Mouse (Mus musculus) B cell, adult 67 days (primary cell): ENCODE data around the gene Gm20538. TPM values are rescaled to one million over a fixed set of nuclear protein-coding genes. Genes with fewer than 3 reads are reported as not detected.

Experiments used
- total RNA-seq, 2 experiments: library from RNA; stranded (reverse); gene quantifications; 4 replicates each; pipeline ENCODE4 v1.2.4; 2023

The Gm20538 gene
- total RNA-seq = not detected

DNA sequence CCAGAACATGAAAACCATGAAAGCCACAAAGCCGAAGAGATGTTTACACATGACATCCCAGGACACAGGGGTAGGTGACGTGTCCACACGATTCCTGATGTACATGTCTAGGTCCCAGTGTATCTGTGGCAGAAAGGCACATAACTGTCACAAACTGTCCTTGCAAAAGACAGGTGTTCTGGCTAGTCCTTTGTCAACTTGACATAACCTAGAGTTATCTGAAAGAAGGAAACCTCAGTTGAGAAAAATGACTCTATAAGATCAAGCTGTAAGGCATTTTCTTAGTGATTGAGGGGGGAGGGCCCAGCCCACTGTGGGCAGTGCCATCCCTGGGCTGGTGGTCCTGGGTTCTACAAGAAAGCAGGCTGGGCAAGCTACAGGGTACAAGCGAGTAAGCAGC is at the start of gene Gm20538:
Gene Gm20538, minus strand, starts transcription at position 101 of the 400 bp plus-strand sequence.

GRCm38 (mm10) chr19:44562652-44563206 is 10.1 kb upstream of the Gm20538 start, which contains the start of gene Hif1an:
TSS of gene Hif1an (plus strand) at chr19:44562850.

DNA sequence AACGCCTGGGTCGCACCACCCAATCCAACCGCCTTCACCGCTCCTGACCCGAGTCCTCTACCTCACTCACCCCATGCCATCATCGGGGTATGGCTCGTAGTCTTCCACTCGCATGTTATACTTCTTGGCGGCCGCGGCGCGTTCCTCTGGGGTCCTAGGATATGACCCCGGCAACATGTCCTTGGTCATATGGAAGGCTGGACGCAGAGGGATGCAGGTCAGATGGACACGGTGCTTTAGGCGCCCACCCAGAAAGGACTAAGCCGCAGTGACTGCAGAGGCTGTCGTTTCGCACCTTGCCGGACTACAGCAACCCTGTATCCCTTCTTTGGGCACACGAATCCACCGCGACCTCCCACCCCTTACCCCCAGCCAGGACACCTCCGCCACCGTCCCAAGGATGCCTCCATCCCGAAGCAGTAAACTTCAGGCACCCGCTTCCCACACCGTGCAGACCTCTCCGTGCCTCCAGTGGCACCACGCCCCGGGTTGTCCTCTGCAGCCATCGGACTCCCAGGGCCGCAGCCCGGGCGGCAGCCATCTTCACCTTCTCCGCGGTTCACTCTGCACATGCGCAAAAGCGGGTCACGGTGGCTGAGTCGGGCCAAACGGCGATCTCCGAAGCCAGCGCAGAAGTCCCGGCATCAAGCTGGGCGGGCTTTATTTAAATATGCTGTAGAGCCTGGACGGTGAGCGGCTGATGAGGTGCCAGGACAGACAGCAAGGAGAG is 2.4 kb upstream of the Gm20538 start, which contains the start of gene Ndufb8:
Gene Ndufb8, minus strand, starts transcription at position 580 of the 730 bp plus-strand sequence.

DNA sequence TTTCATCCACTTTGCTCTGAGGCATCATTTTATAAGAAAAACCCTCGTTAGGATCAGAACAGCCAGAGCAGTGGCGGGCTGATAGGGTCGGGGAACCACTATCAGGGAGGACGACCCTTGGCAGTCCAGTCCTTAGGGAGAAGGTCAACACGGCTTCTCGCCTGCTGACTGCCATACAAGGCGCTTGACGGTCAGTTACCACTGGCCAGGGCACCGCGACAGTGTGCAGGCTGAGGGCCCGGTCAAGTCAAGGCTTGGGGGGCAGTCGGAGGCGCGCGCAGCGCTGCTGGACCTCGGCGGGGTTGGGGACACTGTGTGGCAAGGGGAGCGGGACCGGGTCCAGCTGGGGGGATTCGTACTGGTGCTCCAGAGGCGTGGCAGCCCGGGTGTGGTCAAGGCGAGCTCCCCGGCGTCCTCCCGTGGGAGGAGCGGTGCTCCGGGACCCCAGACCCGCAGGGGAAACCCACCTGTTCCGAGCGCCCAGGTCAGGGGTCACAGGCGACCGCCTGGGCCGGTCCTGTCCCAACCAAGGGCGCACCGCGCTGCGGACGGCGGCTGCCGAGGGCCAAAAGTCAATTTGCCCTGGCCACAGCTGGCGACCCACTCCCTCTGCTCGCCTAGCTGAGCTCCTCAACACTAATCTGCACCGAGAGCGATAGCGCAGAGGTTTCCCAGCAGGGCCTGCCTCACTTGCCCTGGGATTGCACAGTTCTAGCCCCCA is 7.2 kb downstream of the Gm20538 start, which contains the start of gene Sec31b:
Gene Sec31b, minus strand, starts transcription at position 544 of the 721 bp plus-strand sequence.

Other genes starting within 250 kb of the Gm20538 start
- gene Scd4, start 219.7 kb downstream of the Gm20538 start, total RNA-seq = 1 to 10 TPM; 1.1 to 1.7 TPM
- 1,000 to 10,000 TPM in 1 of 2 experiments, 100 to 1,000 TPM in 1; 906 to 1,054 TPM for gene Scd1, start 145.0 kb downstream of the Gm20538 start, total RNA-seq
- not detected for gene Wnt8b, start 59.4 kb downstream of the Gm20538 start, total RNA-seq
- 1 to 10 TPM; 2.0 to 2.4 TPM for gene Sec31b, start 7.0 kb downstream of the Gm20538 start, total RNA-seq
- gene Ndufb8, start 2.6 kb upstream of the Gm20538 start, total RNA-seq = 100 to 1,000 TPM; 100 to 106 TPM
- 10 to 100 TPM; 58.6 to 61.6 TPM for gene Hif1an, start 10.0 kb upstream of the Gm20538 start, total RNA-seq
- not detected for gene Pax2, start 203.2 kb upstream of the Gm20538 start, total RNA-seq